Mouse (Mus musculus) forebrain, embryonic 11.5 days (tissue): ENCODE results near the gene AV320801. TPM values are rescaled to one million over a fixed set of nuclear protein-coding genes. Genes with fewer than 3 reads are reported as not detected.
"Not testable (repeated sequence)": the region's sequence is repeated elsewhere in the genome, so short reads cannot be mapped to it uniquely, and the experiment has no call there.

Experiments used
- ATAC-seq: fragments of 200-750 bp; cut with Nextera tagmentation; replicated peaks from 2 replicates; pipeline ENCODE4 v1.8.0; 2017; ENCODE audit warnings: moderate TSS enrichment; ENCODE audit not compliant: low FRiP score
- DNase-seq: peaks from one replicate; pipeline ENCODE4 v3.0.0-alpha.2; 2017; ENCODE audit warnings: low spot score
- H3K27ac ChIP-seq: fragments of 300-500 bp; sonication (generic); 2 replicates; pipeline ENCODE4 v1.5.1; 2014; ENCODE audit warnings: low read depth, low read length
- H3K27me3 ChIP-seq: fragments of 300-500 bp; sonication (generic); 2 replicates; pipeline ENCODE4 v1.6.1; 2014; ENCODE audit warnings: mild to moderate bottlenecking, low read length, mixed read lengths; ENCODE audit not compliant: control insufficient read depth, insufficient read depth
- H3K36me3 ChIP-seq: fragments of 300-500 bp; sonication (generic); 2 replicates; pipeline ENCODE4 v1.6.1; 2014; ENCODE audit warnings: mild to moderate bottlenecking, low read length, moderate library complexity, mixed read lengths; ENCODE audit not compliant: control insufficient read depth, insufficient read depth
- H3K4me1 ChIP-seq: fragments of 300-500 bp; sonication (generic); replicated peaks from 2 replicates; pipeline ENCODE4 v1.6.1; 2014; ENCODE audit warnings: low read length, mixed read lengths; ENCODE audit not compliant: control insufficient read depth, insufficient read depth
- H3K4me2 ChIP-seq: fragments of 300-500 bp; sonication (generic); 2 replicates; pipeline ENCODE4 v1.6.1; 2014; ENCODE audit warnings: low read depth, mild to moderate bottlenecking, low read length, moderate library complexity, mixed read lengths; ENCODE audit not compliant: severe bottlenecking
- H3K4me3 ChIP-seq: fragments of 300-500 bp; sonication (generic); 2 replicates; pipeline ENCODE4 v1.5.1; 2014; ENCODE audit warnings: low read depth, low read length
- H3K9ac ChIP-seq: fragments of 300-500 bp; sonication (generic); 2 replicates; pipeline ENCODE4 v1.6.1; 2014; ENCODE audit warnings: low read length
- H3K9me3 ChIP-seq: fragments of 300-500 bp; sonication (generic); 2 replicates; pipeline ENCODE4 v1.6.1; 2016; ENCODE audit warnings: low read length, mixed read lengths; ENCODE audit not compliant: control insufficient read depth
- WGBS: fragments of 180-500 bp; shearing (Covaris S2); extraction: QIAGEN DNeasy Blood & Tissue Kit; methylation state at CpG from one replicate; pipeline ENCODE4 v1.1.7; 2014; 5-methylcytosine and 5-hydroxymethylcytosine counted together
- polyA plus RNA-seq: library from polyadenylated mRNA; unstranded; fragments of >200 nt; fragmentation: Nextera tagmentation; extraction: Ambion mirVana; gene quantifications from 2 replicates; pipeline ENCODE4 v1.2.1, GENCODE M21; 2014

Gene AV320801
- not detected in 2 replicates for polyA plus RNA-seq

- not testable (repeated sequence) for H3K4me3 ChIP-seq, H3K9ac ChIP-seq, H3K9me3 ChIP-seq, H3K36me3 ChIP-seq, DNase-seq, H3K27ac ChIP-seq, H3K4me2 ChIP-seq, H3K27me3 ChIP-seq, ATAC-seq, H3K4me1 ChIP-seq
- 97% methylated on average over 5 of the region's 14 CpGs for WGBS
Observed at GRCm38 (mm10) chrX:135494288-135494687, at the start of gene AV320801. Gene AV320801 (plus strand): TSS chrX:135494588.

DNA sequence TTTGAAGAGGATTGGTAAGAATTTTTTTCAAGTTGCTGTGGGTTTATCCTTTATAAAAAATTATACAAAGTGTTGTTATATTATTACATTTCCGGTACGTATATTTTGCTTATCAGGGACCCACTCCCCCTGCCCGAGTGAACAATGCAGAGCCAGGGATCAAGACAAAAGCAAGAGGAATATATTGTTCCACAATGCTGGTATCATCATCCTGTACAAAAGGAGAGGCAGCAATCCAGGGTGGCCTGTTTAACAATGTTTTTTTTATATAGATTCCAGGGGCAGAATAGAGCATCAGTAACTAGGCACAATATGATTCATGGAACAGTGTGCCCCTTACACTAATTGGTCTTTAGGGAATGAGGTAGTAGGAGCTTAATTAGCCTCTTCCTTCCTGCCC lies 30.2 kb upstream of the AV320801 start:
- H3K9me3 ChIP-seq, H3K4me1 ChIP-seq, H3K4me2 ChIP-seq, H3K9ac ChIP-seq, H3K27me3 ChIP-seq, ATAC-seq, H3K4me3 ChIP-seq, DNase-seq, H3K36me3 ChIP-seq, H3K27ac ChIP-seq: not testable (repeated sequence)
- WGBS = no CpG with 5 or more reads among the region's 3 CpGs

DNA sequence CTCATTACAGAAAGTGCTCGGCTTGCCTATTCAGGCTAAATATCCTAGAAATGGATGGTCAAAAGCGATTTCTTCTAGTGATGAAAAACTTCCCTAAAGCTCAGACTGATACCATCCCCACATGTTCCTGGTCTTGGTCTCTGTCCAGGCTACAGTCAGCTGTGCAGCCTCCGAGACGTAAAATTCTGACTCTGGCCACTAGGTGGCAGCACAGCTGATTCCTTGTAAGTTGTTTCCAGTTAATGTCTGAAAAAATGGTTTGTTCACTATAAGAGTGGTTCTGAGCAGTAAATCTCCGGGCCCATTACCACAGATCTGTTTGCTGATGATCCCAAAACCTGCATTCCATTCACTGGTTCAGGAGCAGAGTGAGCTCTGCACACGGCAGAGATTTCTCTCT lies 12.5 kb upstream of the AV320801 start:
- H3K36me3 ChIP-seq, DNase-seq, H3K4me2 ChIP-seq, H3K27ac ChIP-seq, H3K9me3 ChIP-seq, H3K4me3 ChIP-seq, H3K4me1 ChIP-seq, H3K9ac ChIP-seq, H3K27me3 ChIP-seq, ATAC-seq: not testable (repeated sequence)
- WGBS = no CpG with 5 or more reads among the region's 6 CpGs

GRCm38 (mm10) chrX:135483183-135483582 lies 11.2 kb upstream of the AV320801 start:
- H3K27me3 ChIP-seq, H3K4me3 ChIP-seq, DNase-seq: not testable (repeated sequence)

More at GRCm38 (mm10) chrX:135483183-135483582, 11.2 kb upstream of the AV320801 start:
- H3K4me2 ChIP-seq, H3K4me1 ChIP-seq, H3K9ac ChIP-seq, H3K9me3 ChIP-seq, H3K36me3 ChIP-seq, H3K27ac ChIP-seq, ATAC-seq: not testable (repeated sequence)
- no CpG with 5 or more reads among the region's 3 CpGs for WGBS

Other genes with a start within 250 kb of the AV320801 start
- not detected in 2 replicates for gene Pramel3, start 192.3 kb upstream of the AV320801 start, polyA plus RNA-seq
- not detected in 2 replicates for gene Gm5128, start 121.3 kb upstream of the AV320801 start, polyA plus RNA-seq
- not detected in 2 replicates for gene Gm7903, start 60.8 kb upstream of the AV320801 start, polyA plus RNA-seq
- gene Nxf7, start 104.2 kb downstream of the AV320801 start, polyA plus RNA-seq = not detected in 2 replicates
- not detected in 2 replicates for gene Prame, start 133.1 kb downstream of the AV320801 start, polyA plus RNA-seq
- not detected in 2 replicates for gene Tcp11x2, start 199.2 kb downstream of the AV320801 start, polyA plus RNA-seq
- not detected in 2 replicates for gene Tmsb15a, start 230.7 kb downstream of the AV320801 start, polyA plus RNA-seq
- gene Armcx5, start 248.1 kb downstream of the AV320801 start, polyA plus RNA-seq = 9.7 and 10.2 TPM in 2 replicates
- gene Gprasp1, start 248.1 kb downstream of the AV320801 start, polyA plus RNA-seq = 78.1 and 81.5 TPM in 2 replicates